Mouse (Mus musculus) liver, postnatal 0 days (tissue): ENCODE measurements around the gene Ssr2. TPM values are rescaled to one million over a fixed set of nuclear protein-coding genes. Genes with fewer than 3 reads are reported as not detected.

ENCODE experiments used
- ATAC-seq: fragments of 200-750 bp; cut with Nextera tagmentation; 2 replicates; pipeline ENCODE4 v1.8.0; 2017; ENCODE audit warnings: mild to moderate bottlenecking, moderate library complexity
- DNase-seq: peaks from one replicate; pipeline ENCODE4 v3.0.0-alpha.2; 2016
- H3K27ac ChIP-seq: fragments of 300-500 bp; sonication (generic); 2 replicates; pipeline ENCODE4 v1.5.1; 2014; ENCODE audit warnings: antibody characterized with exemption, moderate library complexity, mild to moderate bottlenecking, low read depth
- H3K27me3 ChIP-seq: fragments of 300-500 bp; sonication (generic); 2 replicates; pipeline ENCODE4 v1.6.1; 2014; ENCODE audit warnings: low read length, control low read depth, mixed read lengths; ENCODE audit not compliant: insufficient read depth
- H3K36me3 ChIP-seq: fragments of 300-500 bp; sonication (generic); replicated peaks from 2 replicates; pipeline ENCODE4 v1.6.1; 2014; ENCODE audit warnings: mild to moderate bottlenecking, control low read depth, low read length, moderate library complexity, mixed read lengths; ENCODE audit not compliant: insufficient read depth
- H3K4me1 ChIP-seq: fragments of 300-500 bp; sonication (generic); 2 replicates; pipeline ENCODE4 v1.6.1; 2014; ENCODE audit warnings: antibody characterized with exemption, mild to moderate bottlenecking, control low read depth; ENCODE audit not compliant: insufficient read depth
- H3K4me2 ChIP-seq: fragments of 300-500 bp; sonication (generic); 2 replicates; pipeline ENCODE4 v1.6.1; 2014; ENCODE audit warnings: low read depth, mild to moderate bottlenecking, low read length, moderate library complexity, mixed read lengths
- H3K4me3 ChIP-seq: fragments of 300-500 bp; sonication (generic); 2 replicates; pipeline ENCODE4 v1.5.1; 2014; ENCODE audit warnings: low read depth, low read length
- H3K9ac ChIP-seq: fragments of 300-500 bp; sonication (generic); replicated peaks from 2 replicates; pipeline ENCODE4 v1.6.1; 2014; ENCODE audit warnings: mild to moderate bottlenecking, moderate library complexity
- H3K9me3 ChIP-seq: fragments of 300-500 bp; sonication (generic); 2 replicates; pipeline ENCODE4 v1.6.1; 2016; ENCODE audit warnings: mild to moderate bottlenecking, control low read depth, low read length, mixed read lengths
- CTCF ChIP-seq: sonication (generic); IDR thresholded peaks from 2 replicates; pipeline ENCODE4 v1.5.1; 2016; ENCODE audit warnings: antibody characterized with exemption, low read depth
- EP300 ChIP-seq: IDR thresholded peaks from 2 replicates; pipeline ENCODE4 v1.6.1; 2016; ENCODE audit warnings: antibody characterized with exemption, low read depth, mild to moderate bottlenecking
- WGBS: fragments of 180-500 bp; shearing (Covaris S2); extraction: QIAGEN DNeasy Blood & Tissue Kit; methylation state at CpG from one replicate; pipeline ENCODE4 v1.1.7; 2014; ENCODE audit not compliant: insufficient replicate concordance; 5-methylcytosine and 5-hydroxymethylcytosine counted together
- polyA plus RNA-seq: library from polyadenylated mRNA; unstranded; fragments of >200 nt; fragmentation: Nextera tagmentation; extraction: Ambion mirVana; gene quantifications from 2 replicates; pipeline ENCODE4 v1.2.1, GENCODE M21; 2015

Ssr2 gene
- polyA plus RNA-seq, result 141 and 155 TPM in 2 replicates

- no peaks in the 10 kb centered on the region for H3K9me3 ChIP-seq
- no peak for TF ChIP-seq CTCF
- TF ChIP-seq EP300, result no peak
- WGBS, result 83% methylated on average over 3 of the region's 3 CpGs
- no peak within 1 kb of the TSS for H3K9ac ChIP-seq
- no peak within 1 kb of the TSS for H3K4me3 ChIP-seq
- H3K4me2 ChIP-seq, result no peak within 1 kb of the TSS
- ATAC-seq (no peak), DNase-seq (no peak)
- no peak within 1 kb of the TSS for H3K27ac ChIP-seq
- H3K36me3 ChIP-seq, result no peaks in the 10 kb centered on the region
- peaks cover 8% of the 10 kb centered on the region; the same call in 1 of the 2 replicates for H3K4me1 ChIP-seq
- H3K27me3 ChIP-seq, result no peaks in the 10 kb centered on the region
Observed at GRCm38 (mm10) chr3:88575540-88575939, at the start of gene Ssr2. Gene Ssr2, plus strand, starts transcription at chr3:88575876.

- Histone ChIP-seq H3K4me3 (no peak overlapping the region), H3K4me1 (peaks cover 10% of the 10 kb centered on the region), H3K27me3 (no peaks in the 10 kb centered on the region), H3K9ac (no peak overlapping the region), H3K9me3 (no peaks in the 10 kb centered on the region), H3K36me3 (no peaks in the 10 kb centered on the region), H3K27ac (no peak overlapping the region), H3K4me2 (no peak overlapping the region)
- WGBS, result 33% methylated on average over 17 of the region's 17 CpGs
- peak; percentile 94 for DNase-seq
- TF ChIP-seq EP300, result no peak
- TF ChIP-seq CTCF, result peak; percentile 100
- peak; percentile 84 for ATAC-seq
Observed at GRCm38 (mm10) chr3:88526157-88527131, 49.2 kb upstream of the Ssr2 start.

GRCm38 (mm10) chr3:88527565-88527964 is 48.1 kb upstream of the Ssr2 start:
- Histone ChIP-seq H3K27ac (no peak overlapping the region), H3K27me3 (no peaks in the 10 kb centered on the region), H3K36me3 (no peaks in the 10 kb centered on the region), H3K4me3 (no peak overlapping the region), H3K9me3 (no peaks in the 10 kb centered on the region), H3K9ac (peak overlapping the region; percentile 18; the same call in 1 of the 2 replicates), H3K4me2 (no peak overlapping the region), H3K4me1 (peaks cover 17% of the 10 kb centered on the region)
- 41% methylated on average over 8 of the region's 8 CpGs for WGBS
- no peak for ATAC-seq
- no peak for DNase-seq
- TF ChIP-seq EP300 (no peak), CTCF (no peak)

GRCm38 (mm10) chr3:88528646-88529045 is 47.0 kb upstream of the Ssr2 start:
- peaks cover 19% of the 10 kb centered on the region for H3K4me1 ChIP-seq
- no peak overlapping the region for H3K4me3 ChIP-seq

GRCm38 (mm10) chr3:88529204-88530000 is 46.3 kb upstream of the Ssr2 start:
- no peak overlapping the region for H3K4me3 ChIP-seq

More at GRCm38 (mm10) chr3:88528646-88529045, 47.0 kb upstream of the Ssr2 start:
- TF ChIP-seq CTCF (no peak), EP300 (no peak)
- Histone ChIP-seq H3K9ac (no peak overlapping the region), H3K27ac (no peak overlapping the region), H3K4me2 (no peak overlapping the region), H3K36me3 (no peaks in the 10 kb centered on the region), H3K27me3 (peaks cover 9% of the 10 kb centered on the region; the same call in 1 of the 2 replicates), H3K9me3 (no peaks in the 10 kb centered on the region)
- 87% methylated on average over 11 of the region's 11 CpGs for WGBS
- no peak for ATAC-seq
- no peak for DNase-seq

More at GRCm38 (mm10) chr3:88529204-88530000, 46.3 kb upstream of the Ssr2 start:
- Histone ChIP-seq H3K4me1 (peaks cover 19% of the 10 kb centered on the region), H3K27me3 (peaks cover 9% of the 10 kb centered on the region; the same call in 1 of the 2 replicates), H3K9me3 (no peaks in the 10 kb centered on the region), H3K27ac (no peak overlapping the region), H3K9ac (no peak overlapping the region), H3K36me3 (no peaks in the 10 kb centered on the region), H3K4me2 (no peak overlapping the region)
- ATAC-seq, result no peak
- WGBS, result 62% methylated on average over 7 of the region's 7 CpGs
- no peak for DNase-seq
- no peak for TF ChIP-seq EP300
- TF ChIP-seq CTCF, result no peak
